Mouse (Mus musculus): ENCODE data around the gene She.

She gene

GRCm38 (mm10) chr3:89876469-89876868, 45.3 kb downstream of the She start:
- DNase-seq (ENCODE audit: low read depth, low spot score): no peak
- 0 out of 2 replicates have a peak, but pooled peaks cover 3% of the 10 kb centered on the region for H3K36me3 ChIP-seq (ENCODE audit: control insufficient read depth, insufficient read depth, low read length, poor library complexity, severe bottlenecking)
- H3K27me3 ChIP-seq (ENCODE audit: control insufficient read depth, insufficient read depth, low read length, poor library complexity, severe bottlenecking): no peaks in the 10 kb centered on the region; the same call in 1 of the 2 replicates

GRCm38 (mm10) chr3:89877129-89877528, 46.0 kb downstream of the She start:
- DNase-seq (ENCODE audit: low read depth, low spot score): no peak
- no peaks in the 10 kb centered on the region; the same call in 1 of the 2 replicates for H3K27me3 ChIP-seq (ENCODE audit: control insufficient read depth, insufficient read depth, low read length, poor library complexity, severe bottlenecking)
- H3K36me3 ChIP-seq (ENCODE audit: control insufficient read depth, insufficient read depth, low read length, poor library complexity, severe bottlenecking): 0 out of 2 replicates have a peak, but pooled peaks cover 3% of the 10 kb centered on the region

- Histone ChIP-seq H3K27me3 (ENCODE audit: control insufficient read depth, insufficient read depth, low read length, poor library complexity, severe bottlenecking) (no peaks in the 10 kb centered on the region; the same call in 1 of the 2 replicates), H3K36me3 (ENCODE audit: control insufficient read depth, insufficient read depth, low read length, poor library complexity, severe bottlenecking) (0 out of 2 replicates have a peak, but pooled peaks cover 3% of the 10 kb centered on the region)
- no peak for DNase-seq (ENCODE audit: low read depth, low spot score)
These were observed 47.3 kb downstream of the She start for GRCm38 (mm10) chr3:89878456-89878855.

- Histone ChIP-seq H3K27me3 (ENCODE audit: control insufficient read depth, insufficient read depth, low read length, poor library complexity, severe bottlenecking) (no peaks in the 10 kb centered on the region; the same call in 1 of the 2 replicates), H3K36me3 (ENCODE audit: control insufficient read depth, insufficient read depth, low read length, poor library complexity, severe bottlenecking) (0 out of 2 replicates have a peak, but pooled peaks cover 3% of the 10 kb centered on the region)
- DNase-seq (ENCODE audit: low read depth, low spot score): no peak
These were observed 48.2 kb downstream of the She start for GRCm38 (mm10) chr3:89879326-89879725.

- Histone ChIP-seq H3K36me3 (ENCODE audit: control insufficient read depth, insufficient read depth, low read length, poor library complexity, severe bottlenecking) (0 out of 2 replicates have a peak, but pooled peaks cover 3% of the 10 kb centered on the region), H3K27me3 (ENCODE audit: control insufficient read depth, insufficient read depth, low read length, poor library complexity, severe bottlenecking) (no peaks in the 10 kb centered on the region; the same call in 1 of the 2 replicates)
- DNase-seq (ENCODE audit: low read depth, low spot score): no peak
These were observed 49.1 kb downstream of the She start for GRCm38 (mm10) chr3:89880036-89880851.

- 0 out of 2 replicates have a peak, but pooled peaks cover 3% of the 10 kb centered on the region for H3K36me3 ChIP-seq (ENCODE audit: control insufficient read depth, insufficient read depth, low read length, poor library complexity, severe bottlenecking)
- no peak for DNase-seq (ENCODE audit: low read depth, low spot score)
- no peaks in the 10 kb centered on the region; the same call in 1 of the 2 replicates for H3K27me3 ChIP-seq (ENCODE audit: control insufficient read depth, insufficient read depth, low read length, poor library complexity, severe bottlenecking)
These were observed 51.5 kb downstream of the She start for GRCm38 (mm10) chr3:89882556-89883181.

- Histone ChIP-seq H3K36me3 (ENCODE audit: control insufficient read depth, insufficient read depth, low read length, poor library complexity, severe bottlenecking) (no peaks in the 10 kb centered on the region), H3K27me3 (ENCODE audit: control insufficient read depth, insufficient read depth, low read length, poor library complexity, severe bottlenecking) (no peaks in the 10 kb centered on the region; the same call in 1 of the 2 replicates)
- no peak for DNase-seq (ENCODE audit: low read depth, low spot score)
These were observed 52.4 kb downstream of the She start for GRCm38 (mm10) chr3:89883582-89884041.

GRCm38 (mm10) chr3:89885766-89886165, 54.6 kb downstream of the She start:
- H3K27me3 ChIP-seq (ENCODE audit: control insufficient read depth, insufficient read depth, low read length, poor library complexity, severe bottlenecking): no peaks in the 10 kb centered on the region; the same call in 1 of the 2 replicates
- no peak for DNase-seq (ENCODE audit: low read depth, low spot score)
- H3K36me3 ChIP-seq (ENCODE audit: control insufficient read depth, insufficient read depth, low read length, poor library complexity, severe bottlenecking): no peaks in the 10 kb centered on the region

GRCm38 (mm10) chr3:89887582-89888230, 56.5 kb downstream of the She start:
- peak; percentile 62 for DNase-seq (ENCODE audit: low read depth, low spot score)
- H3K27me3 ChIP-seq (ENCODE audit: control insufficient read depth, insufficient read depth, low read length, poor library complexity, severe bottlenecking): no peaks in the 10 kb centered on the region
- no peaks in the 10 kb centered on the region for H3K36me3 ChIP-seq (ENCODE audit: control insufficient read depth, insufficient read depth, low read length, poor library complexity, severe bottlenecking)

- Histone ChIP-seq H3K27me3 (ENCODE audit: control insufficient read depth, insufficient read depth, low read length, poor library complexity, severe bottlenecking) (no peaks in the 10 kb centered on the region), H3K36me3 (ENCODE audit: control insufficient read depth, insufficient read depth, low read length, poor library complexity, severe bottlenecking) (no peaks in the 10 kb centered on the region)
- no peak for DNase-seq (ENCODE audit: low read depth, low spot score)
These were observed 58.8 kb downstream of the She start for GRCm38 (mm10) chr3:89889841-89890430.

GRCm38 (mm10) chr3:89891696-89892095, 60.5 kb downstream of the She start:
- no peak for DNase-seq (ENCODE audit: low read depth, low spot score)
- Histone ChIP-seq H3K27me3 (ENCODE audit: control insufficient read depth, insufficient read depth, low read length, poor library complexity, severe bottlenecking) (no peaks in the 10 kb centered on the region), H3K36me3 (ENCODE audit: control insufficient read depth, insufficient read depth, low read length, poor library complexity, severe bottlenecking) (no peaks in the 10 kb centered on the region)

GRCm38 (mm10) chr3:89892517-89893106, 61.4 kb downstream of the She start:
- no peaks in the 10 kb centered on the region for H3K36me3 ChIP-seq (ENCODE audit: control insufficient read depth, insufficient read depth, low read length, poor library complexity, severe bottlenecking)
- H3K27me3 ChIP-seq (ENCODE audit: control insufficient read depth, insufficient read depth, low read length, poor library complexity, severe bottlenecking): no peaks in the 10 kb centered on the region
- no peak for DNase-seq (ENCODE audit: low read depth, low spot score)

GRCm38 (mm10) chr3:89896571-89896970, 65.4 kb downstream of the She start:
- H3K27me3 ChIP-seq (ENCODE audit: control insufficient read depth, insufficient read depth, low read length, poor library complexity, severe bottlenecking): no peaks in the 10 kb centered on the region
- DNase-seq (ENCODE audit: low read depth, low spot score): no peak
- H3K36me3 ChIP-seq (ENCODE audit: control insufficient read depth, insufficient read depth, low read length, poor library complexity, severe bottlenecking): no peaks in the 10 kb centered on the region

GRCm38 (mm10) chr3:89897204-89897796, 66.1 kb downstream of the She start:
- Histone ChIP-seq H3K36me3 (ENCODE audit: control insufficient read depth, insufficient read depth, low read length, poor library complexity, severe bottlenecking) (no peaks in the 10 kb centered on the region), H3K27me3 (ENCODE audit: control insufficient read depth, insufficient read depth, low read length, poor library complexity, severe bottlenecking) (no peaks in the 10 kb centered on the region)
- no peak for DNase-seq (ENCODE audit: low read depth, low spot score)

Data from splenic B cell, adult 2 months (primary cell).